Mouse (Mus musculus) testis, adult 2 months (tissue): ENCODE measurements around the gene Nup210.

Source experiments
- CTCF ChIP-seq: fragments of 200-500 bp; IDR thresholded peaks from 2 replicates; pipeline ENCODE4 v1.5.1; 2012; ENCODE audit warnings: low read depth, mild to moderate bottlenecking, inconsistent platforms, low read length, moderate library complexity; ENCODE audit not compliant: control insufficient read depth, insufficient read depth, insufficient replicate concordance
- POLR2A ChIP-seq: fragments of 200-500 bp; IDR thresholded peaks from 2 replicates; pipeline ENCODE4 v1.6.1; 2012; ENCODE audit warnings: low read depth, mild to moderate bottlenecking, inconsistent platforms, low read length, moderate library complexity; ENCODE audit not compliant: control insufficient read depth

GRCm38 (mm10) chr6:91100621-91101020, 16.0 kb downstream of the Nup210 start:
- TF ChIP-seq CTCF: no peak
- no peak for TF ChIP-seq POLR2A
